Mouse (Mus musculus): ENCODE measurements around the gene 1110059E24Rik.

The 1110059E24Rik gene

DNA sequence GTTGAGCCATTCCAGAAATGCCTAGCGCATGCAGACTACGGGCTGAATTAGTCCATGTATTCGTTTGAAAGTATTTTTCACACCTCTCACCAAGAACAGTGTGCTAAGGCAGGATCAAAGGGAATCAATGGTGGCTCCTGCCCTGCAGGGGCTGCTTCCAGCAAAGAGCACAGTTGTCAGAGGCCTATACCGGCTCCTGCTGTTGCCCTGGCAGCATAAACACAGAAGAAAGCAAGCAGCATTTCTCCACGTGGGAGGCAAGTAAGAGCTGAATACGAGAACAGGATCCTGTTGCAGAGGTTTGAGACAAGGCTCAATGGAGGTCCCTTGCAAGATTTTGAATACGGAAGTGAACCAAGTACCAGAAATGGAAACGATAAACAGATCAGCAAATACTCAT, 82.0 kb downstream of the 1110059E24Rik start:
- DNase-seq = no peak

DNA sequence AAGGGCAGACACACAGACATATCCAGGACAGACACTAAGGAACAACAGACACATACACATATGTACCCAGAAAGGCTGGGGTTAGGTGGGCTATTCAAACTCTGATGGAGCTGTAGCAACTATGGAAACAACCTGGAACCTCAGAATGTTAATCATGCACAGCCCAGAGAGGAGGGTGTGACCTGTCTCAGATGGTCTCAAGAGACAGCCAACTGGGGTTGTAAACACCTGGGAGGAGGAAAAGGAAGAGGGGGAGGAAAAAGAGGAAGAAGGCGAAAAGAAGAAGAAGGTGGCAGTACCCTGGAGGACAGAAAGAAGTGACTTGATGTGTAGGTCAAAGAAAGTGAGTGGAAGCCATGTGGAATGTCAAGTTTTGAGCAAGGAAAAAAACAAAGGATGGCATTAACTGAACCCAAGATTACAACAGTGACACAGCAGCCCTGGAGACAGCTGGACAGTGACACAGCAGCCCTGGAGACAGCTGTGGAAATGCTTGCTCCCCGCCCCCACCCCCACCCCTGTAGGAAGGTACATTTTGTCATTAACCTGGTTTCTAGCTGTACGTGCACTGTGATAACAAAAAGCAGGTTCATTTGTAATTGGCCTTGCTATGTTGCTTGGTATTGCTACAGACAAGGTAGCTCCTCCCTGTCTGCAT, 84.1 kb downstream of the 1110059E24Rik start:
- DNase-seq = no peak

DNA sequence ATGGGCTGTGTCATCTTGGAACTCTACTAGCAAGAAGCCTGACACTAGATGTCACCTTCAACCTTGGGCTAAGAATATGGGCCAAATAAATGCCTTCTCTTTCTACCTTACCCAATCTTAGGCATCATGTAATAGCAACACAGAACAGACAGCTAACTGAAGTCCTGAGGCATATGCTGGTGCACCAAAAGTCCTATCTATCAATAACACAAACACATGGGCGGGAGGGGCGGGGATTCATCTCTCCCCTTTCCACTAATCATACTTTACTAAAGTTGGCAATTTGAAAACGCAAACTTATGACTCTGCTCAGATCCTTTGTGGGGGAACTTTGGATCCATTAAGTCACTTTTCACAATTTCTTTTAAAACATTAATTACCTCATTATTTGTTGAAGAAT, 84.8 kb downstream of the 1110059E24Rik start:
- DNase-seq = no peak

DNA sequence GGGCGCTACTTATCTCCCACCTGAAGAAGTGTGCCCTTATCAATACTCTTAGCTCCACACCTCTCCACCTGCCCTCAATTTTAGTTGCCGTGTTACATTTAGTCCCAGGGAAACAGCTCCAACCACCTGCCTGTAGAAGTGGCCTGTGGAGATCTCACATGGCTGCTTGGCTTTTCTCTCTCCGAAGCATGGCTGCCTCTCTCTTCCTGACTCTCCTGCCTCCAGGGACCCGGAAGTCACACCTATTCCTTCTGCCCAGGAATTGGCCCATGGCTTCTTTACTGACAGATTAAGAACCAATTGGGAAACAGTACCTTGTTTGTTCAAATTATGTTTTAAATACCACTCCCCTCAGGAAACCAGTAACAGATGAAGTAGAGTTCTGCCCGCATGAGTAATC, 86.3 kb downstream of the 1110059E24Rik start:
- no peak for DNase-seq

- DNase-seq = no peak
Observed at GRCm38 (mm10) chr19:21564461-21564797, 88.3 kb downstream of the 1110059E24Rik start.

DNA sequence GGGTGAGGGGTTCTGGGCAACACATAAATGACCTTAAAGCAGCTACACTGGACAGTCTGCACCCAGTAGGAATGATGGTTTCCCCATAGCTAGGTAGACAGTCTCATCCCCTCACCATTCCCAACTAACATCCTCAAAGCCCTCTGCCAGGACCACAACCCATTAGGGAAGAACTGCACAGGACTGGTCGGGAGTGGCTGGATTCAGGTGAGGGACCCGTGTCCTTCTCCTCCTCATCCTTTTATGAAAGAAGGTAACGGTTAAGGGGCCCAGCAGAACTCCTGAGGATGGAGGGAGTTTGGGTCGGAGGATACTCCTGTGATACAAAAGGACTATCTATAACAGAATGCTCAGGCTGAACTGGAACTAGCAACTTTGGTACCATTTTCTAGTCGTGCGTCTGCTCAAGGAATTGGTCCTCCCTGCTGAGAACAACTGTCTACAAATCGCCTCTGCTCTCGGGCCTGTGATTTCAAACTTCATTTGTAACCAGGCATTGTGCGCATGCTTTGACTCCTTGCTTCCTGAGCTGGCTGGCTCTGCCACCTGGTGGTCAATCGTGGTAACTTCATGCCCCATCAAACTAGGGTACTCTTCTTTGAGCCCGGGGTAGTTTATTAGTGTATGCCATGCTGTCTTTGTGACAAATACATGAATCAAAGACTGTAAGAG, 88.9 kb downstream of the 1110059E24Rik start:
- DNase-seq = peak; percentile 71 to 78

- no peak for DNase-seq
Observed at GRCm38 (mm10) chr19:21562996-21563395, 89.8 kb downstream of the 1110059E24Rik start.

DNA sequence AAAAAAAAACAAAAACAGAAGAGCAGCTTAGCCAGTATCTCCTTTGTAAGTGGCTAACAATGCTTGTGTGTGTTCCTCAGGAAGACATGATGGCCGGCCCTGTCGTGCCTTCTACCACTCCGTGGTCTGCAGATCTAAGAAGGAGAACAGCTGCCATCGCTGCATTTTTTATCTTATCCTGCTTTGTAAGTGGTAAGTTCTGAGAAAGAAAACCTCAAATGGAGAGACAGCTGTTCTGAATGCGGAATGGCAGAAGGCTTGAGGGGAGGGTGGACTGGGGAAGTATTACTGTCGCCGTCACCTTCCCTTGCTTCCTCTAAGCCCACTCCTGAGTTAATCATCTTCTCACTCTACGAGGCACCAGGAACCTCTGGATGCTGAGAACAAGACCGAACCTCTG, 100.0 kb downstream of the 1110059E24Rik start:
- no peak for DNase-seq

DNA sequence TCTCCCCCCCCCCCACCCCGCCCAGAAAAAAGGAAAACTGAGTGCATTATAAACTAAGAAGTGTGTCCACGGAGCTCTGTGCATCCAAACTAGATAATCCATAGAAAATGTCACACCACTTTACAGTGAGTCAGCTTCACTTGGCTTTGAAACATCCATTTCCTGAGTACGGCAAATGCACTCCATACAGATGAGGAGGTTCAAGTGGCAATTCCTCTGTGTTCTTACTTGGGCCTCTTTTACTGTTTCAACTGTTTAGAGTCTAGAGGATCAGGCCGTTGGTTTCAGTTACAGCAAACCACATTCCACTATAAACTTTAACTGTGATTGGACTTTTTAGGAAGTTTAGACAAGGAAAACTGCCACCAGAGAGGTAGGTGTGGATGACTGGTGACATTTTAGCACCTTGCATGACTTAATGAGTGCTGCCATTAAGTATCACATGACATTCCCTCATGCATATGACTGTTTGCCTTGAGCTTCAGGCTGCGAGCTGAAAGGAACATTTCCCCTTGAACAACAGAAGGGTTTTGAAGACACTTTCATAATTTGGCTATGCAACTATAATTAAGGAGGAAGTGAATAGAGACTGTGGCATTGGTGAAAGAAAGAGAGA, 100.7 kb downstream of the 1110059E24Rik start:
- DNase-seq = no peak

DNA sequence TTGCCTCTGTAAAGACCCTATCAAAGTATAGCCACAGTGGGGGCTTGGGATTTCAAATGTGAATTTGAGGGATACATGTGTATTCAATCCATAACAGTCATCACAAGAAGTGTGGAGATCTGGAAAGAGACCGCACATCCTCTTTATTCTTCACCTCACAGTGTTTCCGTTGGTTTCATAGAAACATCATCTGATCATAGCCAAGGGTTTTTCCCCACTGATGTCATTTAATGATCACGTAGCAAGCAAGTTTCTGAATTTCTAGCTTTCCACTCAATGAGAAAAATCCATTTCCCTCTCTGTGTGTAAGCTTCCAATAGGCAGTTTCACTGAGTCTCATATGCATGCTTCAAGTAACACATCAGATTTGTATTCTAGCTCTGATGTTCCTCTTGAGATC, 103.1 kb downstream of the 1110059E24Rik start:
- DNase-seq = no peak

DNA sequence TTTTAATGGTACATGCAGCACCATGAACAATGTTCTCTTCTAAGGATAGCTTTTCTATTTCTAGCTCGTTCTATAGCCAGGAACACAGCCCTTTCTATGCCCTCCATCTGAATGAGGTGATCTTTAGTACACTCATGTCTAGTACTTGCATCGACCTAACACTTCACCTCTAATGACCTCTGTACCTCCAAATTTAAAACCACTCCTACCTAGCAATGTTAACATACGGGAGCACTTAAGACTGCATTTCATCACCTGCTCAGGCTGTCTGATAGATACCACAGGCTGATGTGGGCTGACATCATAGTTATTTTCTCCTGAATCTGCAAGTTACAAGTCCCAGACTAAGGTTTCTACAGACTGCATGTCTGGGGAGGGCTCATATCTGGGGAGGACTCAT, 103.8 kb downstream of the 1110059E24Rik start:
- no peak for DNase-seq

GRCm38 (mm10) chr19:21537125-21537524, 115.7 kb downstream of the 1110059E24Rik start:
- DNase-seq = no peak

All from cerebellum, adult 18-20 months (tissue).